Mouse (Mus musculus) erythroblast, embryonic 14.5 days (primary cell): Measurements from ENCODE around the gene Tmem131.

ENCODE experiments used
- GATA1 ChIP-seq: IDR thresholded peaks from 2 replicates; pipeline ENCODE4 v1.6.1; 2012; ENCODE audit warnings: low read length, inconsistent platforms, mixed read lengths
- TAL1 ChIP-seq: IDR thresholded peaks from 3 replicates; pipeline ENCODE4 v1.6.1; 2012; ENCODE audit warnings: low read length, inconsistent platforms, mixed read lengths

DNA sequence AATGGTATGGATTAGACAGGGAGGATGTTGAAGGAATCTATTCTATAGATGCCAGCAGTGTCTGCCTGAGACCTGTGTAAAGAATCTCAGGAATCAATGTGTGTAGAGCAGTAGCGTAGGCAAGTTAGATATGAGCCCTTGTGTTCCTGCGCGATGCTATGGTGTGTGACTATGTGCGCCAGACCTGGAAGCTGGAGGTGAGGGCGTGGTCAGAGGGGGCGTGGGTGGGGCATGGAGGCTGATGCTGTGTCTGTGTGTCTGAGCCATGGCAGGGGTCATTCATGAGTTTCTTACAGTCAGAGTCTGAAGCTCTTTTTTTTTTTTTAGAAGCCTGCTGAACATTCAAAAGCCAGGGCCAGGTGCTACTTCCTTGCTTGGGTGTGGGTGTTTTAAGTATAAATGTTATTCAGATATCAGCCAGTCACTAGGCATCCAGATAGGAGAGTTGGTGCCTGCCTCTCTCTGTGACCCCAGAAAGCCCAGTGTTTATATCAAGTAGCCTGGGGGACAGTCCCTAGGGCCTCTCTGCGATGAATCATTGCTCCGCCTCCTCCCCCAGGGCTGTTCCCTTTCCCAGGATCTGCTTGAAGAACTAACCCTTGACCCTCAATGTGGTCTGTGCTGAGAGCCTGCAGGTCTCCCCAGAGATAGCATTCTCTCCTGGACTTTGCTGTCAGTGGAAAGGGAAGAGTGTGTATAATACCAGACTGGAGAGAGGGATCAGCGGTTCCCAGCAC lies 171.1 kb downstream of the Tmem131 start:
- no peak for TF ChIP-seq GATA1
- no peak for TF ChIP-seq TAL1
